Mouse (Mus musculus) thymus, postnatal 4 days (tissue): ENCODE measurements around the gene Speer4c.
"Not testable (repeated sequence)": the region's sequence is repeated elsewhere in the genome, so short reads cannot be mapped to it uniquely, and the experiment has no call there.

ENCODE experiments used
- DNase-seq: peaks from one replicate; pipeline ENCODE4 v3.0.0; 2021

Speer4c gene

DNA sequence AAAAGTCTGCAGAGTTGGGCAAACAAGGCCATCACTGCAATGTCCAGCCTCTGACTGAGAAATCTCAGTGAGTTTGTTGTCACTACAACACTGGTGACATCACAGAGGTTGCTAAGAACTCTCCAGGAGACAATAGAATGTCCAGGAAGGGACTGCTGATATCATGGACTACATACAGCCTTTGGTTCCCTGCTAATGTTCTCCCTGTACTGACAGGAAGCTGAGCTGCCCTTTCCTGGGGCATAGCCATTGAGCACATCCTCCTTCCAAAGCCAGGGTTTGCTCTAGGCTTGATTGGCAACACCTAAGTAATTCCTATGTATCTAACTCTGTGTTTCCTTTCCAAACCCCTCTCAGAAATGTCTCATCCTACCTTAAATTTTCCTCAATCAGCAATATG is at the start of gene Speer4c:
Speer4c (minus strand) TSS at position 101 of the 400 bp plus-strand sequence.
- DNase-seq, result not testable (repeated sequence)

DNA sequence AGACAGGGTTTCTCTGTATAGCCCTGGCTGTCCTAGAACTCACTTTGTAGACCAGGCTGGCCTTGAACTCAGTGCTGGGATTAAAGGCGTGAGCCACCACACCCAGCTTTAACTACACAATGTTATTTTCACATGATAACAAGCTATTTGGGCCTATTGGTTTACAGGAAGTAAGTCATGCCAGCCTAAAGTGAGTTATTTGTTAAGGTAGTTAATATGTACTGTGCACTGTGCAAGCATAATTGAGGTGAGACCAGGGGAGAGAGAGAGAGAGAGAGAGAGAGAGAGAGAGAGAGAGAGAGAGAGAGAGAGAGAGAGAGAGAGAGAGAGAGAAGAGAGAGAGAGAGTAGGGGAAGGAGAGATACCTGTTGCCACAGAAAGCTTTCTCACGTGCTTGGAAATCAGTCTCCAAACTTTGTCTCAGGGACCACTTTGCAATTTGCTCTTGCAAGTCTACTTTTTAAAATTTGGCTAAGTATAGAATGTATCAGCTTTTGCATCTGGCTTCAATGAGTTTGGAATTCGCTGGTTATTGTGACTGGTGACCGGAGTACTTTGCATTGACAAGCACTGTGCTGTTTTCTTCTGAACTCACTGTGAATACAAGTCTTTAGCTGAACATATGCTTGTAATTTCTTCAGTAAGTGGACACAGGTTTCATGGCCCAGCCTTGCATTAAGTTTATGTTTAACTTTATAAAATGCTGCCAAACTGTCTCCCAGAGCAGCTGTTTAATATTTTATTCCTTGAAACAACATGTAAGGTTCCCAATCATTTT is 33.6 kb upstream of the Speer4c start:
- no peak for DNase-seq

DNA sequence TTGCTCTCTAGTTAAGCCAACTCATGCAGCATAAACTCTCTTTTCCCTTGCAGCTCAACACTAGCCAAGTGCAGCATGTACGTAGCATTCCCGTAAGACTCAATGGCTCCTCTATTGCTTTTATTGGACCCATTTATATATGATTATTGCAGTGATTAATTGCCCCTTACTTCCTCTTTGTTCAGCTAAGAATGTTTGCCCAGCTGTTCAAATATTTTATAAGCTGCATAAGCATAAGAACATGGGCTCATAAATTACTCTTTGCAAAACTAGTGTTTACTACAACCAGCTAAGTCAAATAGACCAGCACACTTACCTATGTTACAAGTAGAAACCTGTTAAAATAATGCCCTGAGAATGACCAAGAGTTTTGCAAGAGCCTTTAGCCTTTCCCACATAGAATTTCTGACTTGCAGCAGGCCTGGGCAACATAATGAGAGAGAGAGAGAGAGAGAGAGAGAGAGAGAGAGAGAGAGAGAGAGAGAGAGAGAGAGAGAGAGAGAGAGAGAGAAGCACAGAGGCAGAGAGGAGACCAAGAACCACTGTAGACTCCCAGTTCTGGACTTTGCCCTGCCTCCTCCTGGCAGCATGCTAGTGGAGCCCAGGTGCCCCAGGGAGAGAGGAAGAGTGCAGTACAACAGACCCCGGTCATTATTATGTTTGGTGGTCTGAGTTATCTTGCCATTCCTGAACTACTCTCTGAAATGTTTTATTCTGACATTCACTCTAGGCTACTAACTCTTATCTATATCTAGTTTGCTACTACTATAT is 20.2 kb upstream of the Speer4c start:
- DNase-seq, result no peak

- not testable (repeated sequence) for DNase-seq
Measured at GRCm38 (mm10) chr5:15702891-15703290, 11.2 kb downstream of the Speer4c start.

DNA sequence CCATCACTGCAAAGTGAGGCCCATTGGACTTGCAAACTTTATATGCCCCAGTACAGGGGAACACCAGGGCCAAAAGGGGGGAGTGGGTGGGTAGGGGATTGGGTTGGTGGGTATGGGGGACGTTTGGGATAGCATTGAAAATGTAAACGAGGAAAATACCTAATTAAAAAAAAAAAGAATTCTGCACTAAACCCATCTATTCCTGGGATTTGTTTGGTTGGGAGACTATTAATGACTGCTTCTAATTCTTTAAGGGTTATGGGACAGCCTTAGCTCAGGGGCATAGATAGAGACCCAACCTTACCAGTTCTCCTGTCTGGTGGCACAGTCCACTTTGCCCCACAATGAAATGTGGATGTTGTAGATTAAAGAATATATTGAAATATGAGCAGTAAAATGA is 16.4 kb downstream of the Speer4c start:
- not testable (repeated sequence) for DNase-seq

DNA sequence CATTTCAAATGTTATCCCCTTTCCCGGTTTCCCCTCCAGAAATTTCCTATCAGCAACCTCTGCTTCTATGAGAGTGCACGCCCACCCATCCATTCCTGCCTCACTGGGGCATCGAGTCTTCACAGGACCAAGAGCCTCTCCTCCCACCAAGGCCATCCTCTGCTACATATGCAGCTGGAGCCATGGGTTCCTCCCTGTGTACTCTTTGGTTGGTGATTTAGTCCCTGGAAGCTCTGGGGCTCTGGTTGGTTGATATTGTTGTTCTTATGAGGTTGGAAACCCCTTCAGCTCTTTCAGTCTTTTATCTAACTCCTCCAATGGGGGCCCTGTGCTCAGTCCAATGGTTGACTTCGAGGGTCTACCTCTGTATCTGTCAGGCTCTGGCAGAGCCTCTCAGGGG is 22.2 kb downstream of the Speer4c start:
- DNase-seq, result not testable (repeated sequence)

- DNase-seq, result not testable (repeated sequence)
Measured at GRCm38 (mm10) chr5:15690822-15691221, 23.2 kb downstream of the Speer4c start.

GRCm38 (mm10) chr5:15689659-15690213 is 24.3 kb downstream of the Speer4c start:
- not testable (repeated sequence) for DNase-seq

DNA sequence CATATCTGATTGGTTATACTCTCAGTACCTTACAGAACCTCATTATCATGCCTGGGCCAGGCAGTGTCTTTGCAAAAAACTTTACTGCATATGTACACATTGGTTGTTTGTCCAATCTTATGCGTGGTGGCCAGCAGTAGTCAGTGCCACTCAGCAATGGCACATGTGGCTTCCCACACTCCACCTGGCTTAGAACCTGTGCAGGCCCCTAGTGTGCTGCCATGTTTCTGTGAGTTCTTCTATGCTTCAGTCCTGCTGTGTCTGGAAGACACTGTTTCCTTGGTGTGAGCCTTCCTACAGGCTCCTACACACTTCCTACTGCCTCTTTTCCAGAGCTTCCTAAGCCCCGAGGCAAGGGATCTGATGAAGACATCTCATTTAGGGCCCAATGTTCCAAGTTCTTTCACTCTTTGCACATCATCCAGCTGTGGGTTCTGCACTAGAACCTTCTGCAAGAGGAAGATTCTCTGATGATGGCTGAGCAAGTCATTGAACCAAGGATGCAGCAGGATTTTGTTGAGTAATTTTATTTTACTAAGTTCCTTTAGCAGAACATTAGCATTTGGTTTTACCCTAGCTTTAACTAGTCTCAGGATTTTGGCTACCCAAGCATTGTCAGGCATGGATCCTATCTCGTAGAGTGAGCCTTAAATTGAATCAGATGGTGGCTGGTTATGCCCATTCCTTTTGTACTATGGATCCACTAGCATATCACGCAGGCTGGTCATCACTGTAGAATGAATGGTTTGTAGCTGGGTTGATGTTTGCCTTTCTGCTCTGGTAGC is 25.0 kb downstream of the Speer4c start:
- not testable (repeated sequence) for DNase-seq

GRCm38 (mm10) chr5:15681301-15682035 is 32.6 kb downstream of the Speer4c start:
- not testable (repeated sequence) for DNase-seq

DNA sequence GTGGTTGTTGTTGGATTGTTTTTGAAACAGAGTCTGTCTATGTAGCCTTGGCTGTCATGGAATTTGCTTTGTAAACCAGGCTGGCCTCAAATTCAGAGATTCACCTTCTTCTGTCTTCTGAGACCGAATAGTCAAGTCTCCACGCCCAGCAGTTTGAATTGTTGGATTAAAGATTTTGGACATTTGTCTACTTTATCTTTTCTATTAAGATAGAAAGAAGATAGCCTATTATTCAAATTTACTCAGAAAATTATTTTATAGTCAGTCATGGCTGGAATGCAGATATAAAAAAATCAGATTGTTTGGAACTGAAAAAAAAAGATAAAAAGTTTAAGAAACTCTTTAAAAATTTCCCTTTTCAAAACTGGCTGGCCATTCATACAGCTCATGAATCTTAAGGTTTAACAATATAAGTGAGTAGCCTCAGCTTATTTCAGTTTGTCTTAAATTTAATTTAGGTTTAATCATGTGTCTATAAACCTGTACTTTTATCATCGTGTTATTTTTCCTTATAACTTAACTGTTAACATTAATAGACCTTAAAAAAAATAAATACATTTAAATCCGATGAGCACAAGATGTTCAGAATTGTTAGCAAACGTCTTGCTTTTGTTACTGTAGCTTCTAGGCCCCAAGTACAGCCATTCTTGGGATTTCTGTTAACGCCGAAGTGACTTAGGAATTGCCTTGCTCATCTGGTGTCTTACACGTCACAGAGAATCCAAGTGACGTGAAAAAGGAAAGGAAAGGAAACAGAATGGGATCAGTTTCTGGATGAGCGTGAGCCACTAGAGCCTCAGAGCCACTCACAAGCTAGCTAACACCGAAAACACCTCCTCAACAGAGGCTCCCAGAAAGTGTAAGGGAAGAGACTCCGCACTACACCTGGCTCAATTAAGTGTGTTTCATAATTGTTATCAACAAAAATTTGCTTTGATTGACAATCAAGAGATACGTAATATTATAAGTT is 33.8 kb downstream of the Speer4c start:
- DNase-seq, result not testable (repeated sequence)

GRCm38 (mm10) chr5:15678907-15679306 is 35.2 kb downstream of the Speer4c start:
- DNase-seq, result not testable (repeated sequence)

DNA sequence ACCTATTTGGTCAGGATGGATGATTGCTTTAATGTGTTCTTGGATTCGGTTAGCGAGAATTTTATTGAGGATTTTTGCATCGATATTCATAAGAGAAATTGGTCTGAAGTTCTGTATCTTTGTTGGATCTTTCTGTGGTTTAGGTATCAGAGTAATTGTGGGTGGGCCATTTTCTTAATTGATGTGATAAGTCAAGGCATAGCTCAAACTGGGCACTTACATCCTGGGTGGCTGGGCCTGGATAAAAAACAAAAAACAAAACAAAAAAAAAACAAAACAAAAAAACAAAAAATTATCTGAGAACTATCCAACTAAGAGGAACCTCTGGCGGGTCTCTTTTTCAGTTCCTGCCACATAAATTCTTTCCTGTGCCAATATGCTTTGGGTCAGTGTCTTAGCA is 36.3 kb downstream of the Speer4c start:
- not testable (repeated sequence) for DNase-seq

DNA sequence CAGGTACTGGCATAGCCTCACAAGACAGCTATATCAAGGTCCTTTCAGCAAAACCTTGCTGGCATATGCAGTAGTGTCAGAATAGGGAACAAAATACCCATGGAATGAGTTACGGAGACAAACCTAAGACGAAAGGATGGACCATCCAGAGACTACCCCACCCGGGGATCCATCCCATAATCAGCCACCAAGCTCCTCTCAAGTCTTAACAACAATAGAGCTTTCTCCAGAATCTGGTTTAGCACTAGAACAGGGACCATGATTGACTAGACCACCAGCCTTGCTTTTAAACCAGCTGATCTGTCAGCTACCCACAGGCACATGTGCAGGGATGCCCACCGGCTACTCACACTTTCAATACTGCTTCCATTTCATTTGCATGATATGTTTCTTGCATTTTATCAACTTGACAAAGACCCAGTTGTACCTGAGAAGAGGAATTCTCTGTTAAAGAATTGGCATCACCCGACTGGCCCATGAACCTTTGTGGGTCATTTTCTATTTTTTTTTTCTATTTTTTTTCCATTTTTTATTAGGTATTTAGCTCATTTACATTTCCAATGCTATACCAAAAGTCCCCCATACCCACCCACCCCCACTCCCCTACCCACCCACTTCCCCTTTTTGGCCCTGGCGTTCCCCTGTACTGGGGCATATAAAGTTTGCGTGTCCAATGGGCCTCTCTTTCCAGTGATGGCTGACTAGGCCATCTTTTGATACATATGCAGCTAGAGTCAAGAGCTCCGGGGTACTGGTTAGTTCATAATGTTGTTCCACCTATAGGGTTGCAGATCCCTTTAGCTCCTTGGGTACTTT is 39.4 kb downstream of the Speer4c start:
- not testable (repeated sequence) for DNase-seq

GRCm38 (mm10) chr5:15673989-15674388 is 40.1 kb downstream of the Speer4c start:
- not testable (repeated sequence) for DNase-seq

GRCm38 (mm10) chr5:15670789-15671188 is 43.3 kb downstream of the Speer4c start:
- DNase-seq, result not testable (repeated sequence)

DNA sequence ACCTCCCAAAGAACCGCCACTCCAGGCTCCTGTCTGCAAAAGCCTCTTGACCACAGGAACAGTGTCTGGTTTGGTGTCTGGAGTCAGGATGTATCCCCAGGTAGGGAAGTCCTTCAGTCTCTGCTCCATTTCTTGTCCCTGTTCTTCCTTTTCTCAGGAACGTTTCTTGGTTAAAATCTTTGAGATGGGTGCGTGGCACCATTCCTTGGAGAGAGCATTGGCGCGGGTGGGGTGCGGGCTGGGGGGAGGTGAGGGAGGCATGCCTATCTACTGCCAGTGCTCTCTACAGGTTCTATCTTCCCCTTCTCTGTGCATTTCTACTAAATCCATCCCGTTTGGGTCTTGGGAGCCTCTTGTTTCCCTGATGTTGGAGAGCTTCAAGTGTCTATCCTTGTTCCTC is 50.2 kb downstream of the Speer4c start:
- not testable (repeated sequence) for DNase-seq
